In the genomic region with DNA sequence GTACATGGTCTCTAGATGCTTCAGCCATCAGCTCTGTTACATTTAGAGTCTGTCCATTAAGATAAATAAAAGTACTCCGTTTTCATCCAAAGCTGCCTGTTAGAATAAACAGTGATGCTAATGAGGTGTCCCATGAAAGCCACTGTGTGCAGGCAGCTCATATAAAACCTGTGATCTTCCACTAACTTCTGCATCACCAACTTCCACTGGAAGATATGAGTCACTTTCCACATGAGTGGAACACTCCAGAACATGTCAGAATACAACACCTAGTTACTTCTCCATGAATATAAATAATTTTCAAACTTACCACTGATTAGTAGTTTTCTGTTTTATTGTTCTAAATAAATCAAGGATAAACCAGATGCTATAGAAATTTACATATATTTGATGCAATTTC, we compare ENCODE assay signal across 25 mouse cellular contexts.
DNase-seq lines count a peak whose midpoint lies in the region; ATAC-seq and TF ChIP-seq lines count a peak whose summit lies in the region.
"Had no signal": no experiment of that assay in that cellular context is flagged by ENCODE, and none has a peak within 500 bp of the region (broad histone marks: within the 10 kb centered on the region; RNA-seq: fewer than 3 reads in every experiment).

No protein-coding gene starts in this region.

- H3K9me3 ChIP-seq in lung, postnatal 0 days (ENCODE audit: low read length), result no peaks in the 10 kb centered on the region
- H3K9me3 ChIP-seq: embryonic facial prominence, embryonic 12.5 days; embryonic facial prominence, embryonic 15.5 days; heart, embryonic 12.5 days; heart, embryonic 15.5 days; hindbrain, embryonic 10.5 days; hindbrain, embryonic 13.5 days had no signal

- H3K27me3 ChIP-seq in lung, postnatal 0 days (replicated peaks; ENCODE audit: insufficient read depth, low read length), result no peaks in the 10 kb centered on the region
- H3K27me3 ChIP-seq: embryonic facial prominence, embryonic 12.5 days; embryonic facial prominence, embryonic 15.5 days; heart, embryonic 12.5 days; heart, embryonic 15.5 days; hindbrain, embryonic 13.5 days had no signal

- DNase-seq in lung, postnatal 0 days (ENCODE audit: low spot score), result peak; percentile 23
- no peak for DNase-seq in lung, postnatal 25 days (ENCODE audit: low spot score)
- DNase-seq in urinary bladder, adult 18-20 months (ENCODE audit: low spot score in 2 of 2), result no peak
- DNase-seq in ovary, postnatal 36 days (ENCODE audit: low spot score), result no peak
- DNase-seq in cerebellum, adult 9-11 months, result no peak
- DNase-seq: adrenal gland, postnatal 10 days; adrenal gland, postnatal 36 days; cerebellum, adult 18-20 months; cerebellum, adult 9-10 months; cerebellum, postnatal 25 days; forebrain, postnatal 0 days; gastrocnemius, postnatal 25 days; heart, postnatal 36 days had no signal

- no peak overlapping the region for H3K4me3 ChIP-seq in lung, postnatal 0 days (ENCODE audit: low read depth, low read length)
- H3K4me3 ChIP-seq: embryonic facial prominence, embryonic 12.5 days; embryonic facial prominence, embryonic 15.5 days; heart, embryonic 12.5 days; heart, embryonic 15.5 days; hindbrain, embryonic 10.5 days; hindbrain, embryonic 13.5 days had no signal

- no peaks in the 10 kb centered on the region for H3K4me1 ChIP-seq in lung, postnatal 0 days (ENCODE audit: insufficient read depth, low read depth, low read length)
- H3K4me1 ChIP-seq: embryonic facial prominence, embryonic 15.5 days; heart, embryonic 15.5 days; hindbrain, embryonic 13.5 days had no signal

- ATAC-seq in lung, postnatal 0 days, result no peak
- ATAC-seq in CD4-positive, CD25-positive, alpha-beta regulatory T cell, adult 4 months, result peak; percentile 37
- peak; percentile 60 for ATAC-seq in inflammation-experienced regulatory T-cells, adult 6 months
- ATAC-seq: forebrain, embryonic 14.5 days; forebrain, postnatal 0 days; hindbrain, embryonic 16.5 days; intestine, embryonic 16.5 days had no signal

- WGBS in lung, postnatal 0 days, result 27% methylated on average over 1 of the region's 1 CpGs

- H3K4me2 ChIP-seq in lung, postnatal 0 days (replicated peaks; ENCODE audit: low read depth, low read length), result no peak overlapping the region
- H3K4me2 ChIP-seq: embryonic facial prominence, embryonic 12.5 days; embryonic facial prominence, embryonic 15.5 days; heart, embryonic 12.5 days; heart, embryonic 15.5 days; hindbrain, embryonic 13.5 days had no signal

- TF ChIP-seq EP300 in lung, postnatal 0 days (IDR thresholded peaks at IDR 0.05), result no peak

- no peak overlapping the region for H3K9ac ChIP-seq in lung, postnatal 0 days (replicated peaks; ENCODE audit: low read depth)
- H3K9ac ChIP-seq: embryonic facial prominence, embryonic 12.5 days; embryonic facial prominence, embryonic 15.5 days; forebrain, postnatal 0 days; heart, embryonic 12.5 days; heart, embryonic 15.5 days; hindbrain, embryonic 13.5 days had no signal

- TF ChIP-seq CTCF in lung, postnatal 0 days (IDR thresholded peaks at IDR 0.05), result no peak

- H3K36me3 ChIP-seq in lung, postnatal 0 days (ENCODE audit: insufficient read depth, low read length), result no peaks in the 10 kb centered on the region
- H3K36me3 ChIP-seq: embryonic facial prominence, embryonic 12.5 days; embryonic facial prominence, embryonic 15.5 days; G1E; heart, embryonic 12.5 days; heart, embryonic 15.5 days; hindbrain, embryonic 10.5 days; hindbrain, embryonic 13.5 days had no signal

- H3K27ac ChIP-seq in lung, postnatal 0 days (ENCODE audit: low read length), result no peak overlapping the region
- H3K27ac ChIP-seq: embryonic facial prominence, embryonic 12.5 days; embryonic facial prominence, embryonic 15.5 days; heart, embryonic 15.5 days; hindbrain, embryonic 10.5 days; hindbrain, embryonic 13.5 days had no signal
